Mouse (Mus musculus) MEL (cell line): ENCODE data around the gene St7. TPM values are rescaled to one million over a fixed set of nuclear protein-coding genes. Genes with fewer than 3 reads are reported as not detected.

Experiments used
- DNase-seq: peaks from one replicate; pipeline ENCODE4 v3.0.0; 2011; ENCODE audit warnings: low read depth, low spot score
- H3K27ac ChIP-seq: 2 replicates; pipeline ENCODE4 v1.5.1; 2012; ENCODE audit warnings: low read depth, mild to moderate bottlenecking, control low read depth, low read length, moderate library complexity; ENCODE audit not compliant: control insufficient read depth
- H3K27me3 ChIP-seq, 2 experiments: fragments of 150-350 bp in 1 of 2; sonication (generic) in 1 of 2; 2 replicates each; pipeline ENCODE4 v1.6.1; 2012; ENCODE audit warnings: low read length in 2 of 2, mild to moderate bottlenecking in 2 of 2, improper control_type of control experiment in 1 of 2, moderate library complexity in 1 of 2; ENCODE audit not compliant: insufficient read depth in 2 of 2, control insufficient read depth in 1 of 2
- H3K36me3 ChIP-seq, 2 experiments: 2 replicates each; pipeline ENCODE4 v1.6.1; 2012 to 2014; ENCODE audit warnings: low read length in 2 of 2, improper control_type of control experiment in 1 of 2, inconsistent platforms in 1 of 2, mild to moderate bottlenecking in 1 of 2; ENCODE audit not compliant: insufficient read depth in 2 of 2, control insufficient read depth in 1 of 2
- H3K4me1 ChIP-seq, 2 experiments: fragments of 150-350 bp in 1 of 2; sonication (generic) in 1 of 2; 2 replicates each; pipeline ENCODE4 v1.6.1; 2012; ENCODE audit warnings: low read length in 2 of 2, improper control_type of control experiment in 1 of 2, mild to moderate bottlenecking in 1 of 2; ENCODE audit not compliant: insufficient read depth in 2 of 2, control insufficient read depth in 1 of 2
- H3K4me3 ChIP-seq, 2 experiments: fragments of 150-350 bp in 1 of 2; sonication (generic) in 1 of 2; 2 replicates each; pipeline ENCODE4 v1.5.1; 2012; ENCODE audit warnings: low read depth in 2 of 2, low read length in 2 of 2, mild to moderate bottlenecking in 2 of 2, moderate library complexity in 2 of 2, control low read depth in 1 of 2, improper control_type of control experiment in 1 of 2; ENCODE audit not compliant: control insufficient read depth in 1 of 2, insufficient read depth in 1 of 2
- H3K79me2 ChIP-seq: 2 replicates; pipeline ENCODE4 v1.6.1; 2012; ENCODE audit warnings: mild to moderate bottlenecking, low read length, moderate library complexity; ENCODE audit not compliant: control insufficient read depth, poor library complexity, insufficient read depth
- H3K9ac ChIP-seq: 2 replicates; pipeline ENCODE4 v1.6.1; 2012; ENCODE audit warnings: low read depth, mild to moderate bottlenecking, control low read depth, low read length, moderate library complexity; ENCODE audit not compliant: control insufficient read depth, poor library complexity, severe bottlenecking
- H3K9me3 ChIP-seq: fragments of 150-350 bp; sonication (generic); replicated peaks from 2 replicates; pipeline ENCODE4 v1.6.1; 2012; ENCODE audit warnings: mild to moderate bottlenecking, low read length, improper control_type of control experiment, moderate library complexity; ENCODE audit not compliant: insufficient read depth
- BHLHE40 ChIP-seq: IDR thresholded peaks from 2 replicates; pipeline ENCODE4 v1.6.1; 2012; ENCODE audit warnings: low read depth, mild to moderate bottlenecking, inconsistent platforms, low read length, improper control_type of control experiment, borderline replicate concordance
- CHD1 ChIP-seq: IDR thresholded peaks from 2 replicates; pipeline ENCODE4 v1.6.1; 2012; ENCODE audit warnings: low read depth, mild to moderate bottlenecking, inconsistent platforms, low read length, improper control_type of control experiment
- CHD2 ChIP-seq: IDR thresholded peaks from 2 replicates; pipeline ENCODE4 v1.6.1; 2011; ENCODE audit warnings: low read length, improper control_type of control experiment
- E2F4 ChIP-seq: IDR thresholded peaks from 2 replicates; pipeline ENCODE4 v1.6.1; 2011; ENCODE audit warnings: low read depth, low read length, improper control_type of control experiment, borderline replicate concordance
- ELF1 ChIP-seq: IDR thresholded peaks from 2 replicates; pipeline ENCODE4 v1.6.1; 2014; ENCODE audit warnings: low read depth, mild to moderate bottlenecking, inconsistent platforms, low read length, improper control_type of control experiment, moderate library complexity
- EP300 ChIP-seq, 2 experiments: IDR thresholded peaks; 2 replicates each; pipeline ENCODE4 v1.6.1; 2011; ENCODE audit warnings: improper control_type of control experiment in 2 of 2, low read length in 2 of 2, low read depth in 1 of 2, mild to moderate bottlenecking in 1 of 2
- GABPA ChIP-seq: IDR thresholded peaks from 2 replicates; pipeline ENCODE4 v1.6.1; 2012; ENCODE audit warnings: low read depth, mild to moderate bottlenecking, inconsistent platforms, low read length, improper control_type of control experiment, moderate library complexity
- GATA1 ChIP-seq: IDR thresholded peaks from 2 replicates; pipeline ENCODE4 v1.6.1; 2011; ENCODE audit warnings: low read depth, low read length, improper control_type of control experiment
- KAT2A ChIP-seq: conservative IDR thresholded peaks from 2 replicates; pipeline ENCODE4 v1.6.1; 2012; ENCODE audit warnings: low read depth, low read length, improper control_type of control experiment, inconsistent platforms
- MAFK ChIP-seq: IDR thresholded peaks from 2 replicates; pipeline ENCODE4 v1.6.1; 2011; ENCODE audit warnings: low read depth, mild to moderate bottlenecking, low read length, improper control_type of control experiment, borderline replicate concordance
- MAX ChIP-seq: IDR thresholded peaks from 2 replicates; pipeline ENCODE4 v1.6.1; 2011; ENCODE audit warnings: low read length, improper control_type of control experiment
- MAZ ChIP-seq: IDR thresholded peaks from 2 replicates; pipeline ENCODE4 v1.6.1; 2012; ENCODE audit warnings: low read depth, mild to moderate bottlenecking, inconsistent platforms, low read length, improper control_type of control experiment
- MEF2A ChIP-seq: IDR thresholded peaks from 2 replicates; pipeline ENCODE4 v1.6.1; 2014; ENCODE audit warnings: low read depth, mild to moderate bottlenecking, inconsistent platforms, low read length, improper control_type of control experiment; ENCODE audit not compliant: poor library complexity, insufficient replicate concordance, severe bottlenecking; ENCODE audit errors: extremely low read depth
- MXI1 ChIP-seq: IDR thresholded peaks from 2 replicates; pipeline ENCODE4 v1.6.1; 2011; ENCODE audit warnings: mild to moderate bottlenecking, low read depth, low read length, improper control_type of control experiment
- MYB ChIP-seq: IDR thresholded peaks from 2 replicates; pipeline ENCODE4 v1.6.1; 2011; ENCODE audit warnings: mild to moderate bottlenecking, low read depth, low read length, improper control_type of control experiment
- MYC ChIP-seq: IDR thresholded peaks from 2 replicates; pipeline ENCODE4 v1.6.1; 2011; ENCODE audit warnings: low read depth, mild to moderate bottlenecking, low read length, improper control_type of control experiment, moderate library complexity
- NELFE ChIP-seq: IDR thresholded peaks from 2 replicates; pipeline ENCODE4 v1.6.1; 2011; ENCODE audit warnings: low read depth, low read length, improper control_type of control experiment
- NRF1 ChIP-seq: IDR thresholded peaks from 2 replicates; pipeline ENCODE4 v1.6.1; 2014; ENCODE audit warnings: low read depth, mild to moderate bottlenecking, inconsistent platforms, low read length, improper control_type of control experiment, moderate library complexity; ENCODE audit not compliant: poor library complexity, insufficient read depth, severe bottlenecking
- POLR2A ChIP-seq, 2 experiments: IDR thresholded peaks; 2 replicates each; pipeline ENCODE4 v1.6.1; 2011 to 2012; ENCODE audit warnings: low read length in 2 of 2, mild to moderate bottlenecking in 2 of 2, control low read depth in 1 of 2, improper control_type of control experiment in 1 of 2, low read depth in 1 of 2, moderate library complexity in 1 of 2; ENCODE audit not compliant: control insufficient read depth in 1 of 2, insufficient read depth in 1 of 2, poor library complexity in 1 of 2
- POLR2AphosphoS2 ChIP-seq: IDR thresholded peaks from 2 replicates; pipeline ENCODE4 v1.6.1; 2011; ENCODE audit warnings: low read length, improper control_type of control experiment
- POLR2AphosphoS5 ChIP-seq: IDR thresholded peaks from 2 replicates; pipeline ENCODE4 v1.6.1; 2012; ENCODE audit warnings: low read depth, borderline replicate concordance, mild to moderate bottlenecking, inconsistent platforms, low read length, moderate library complexity, mixed read lengths
- RAD21 ChIP-seq: IDR thresholded peaks from 2 replicates; pipeline ENCODE4 v1.6.1; 2011; ENCODE audit warnings: mild to moderate bottlenecking, low read depth, low read length, improper control_type of control experiment
- SMC3 ChIP-seq: IDR thresholded peaks from 2 replicates; pipeline ENCODE4 v1.6.1; 2011; ENCODE audit warnings: low read depth, low read length, improper control_type of control experiment
- TAL1 ChIP-seq: IDR thresholded peaks from 2 replicates; pipeline ENCODE4 v1.6.1; 2012; ENCODE audit warnings: mild to moderate bottlenecking, inconsistent platforms, low read length, moderate library complexity, mixed read lengths
- TBP ChIP-seq: IDR thresholded peaks from 2 replicates; pipeline ENCODE4 v1.8.0; 2011; ENCODE audit warnings: low read depth, low read length, improper control_type of control experiment
- TCF12 ChIP-seq: IDR thresholded peaks from 2 replicates; pipeline ENCODE4 v1.6.1; 2014; ENCODE audit warnings: low read depth, mild to moderate bottlenecking, inconsistent platforms, low read length, improper control_type of control experiment, moderate library complexity
- UBTF ChIP-seq: IDR thresholded peaks from 2 replicates; pipeline ENCODE4 v1.6.1; 2012; ENCODE audit warnings: low read depth, mild to moderate bottlenecking, inconsistent platforms, low read length, improper control_type of control experiment, moderate library complexity, borderline replicate concordance; ENCODE audit not compliant: insufficient read depth
- USF1 ChIP-seq: IDR thresholded peaks from 2 replicates; pipeline ENCODE4 v1.6.1; 2014; ENCODE audit warnings: low read depth, mild to moderate bottlenecking, inconsistent platforms, low read length, improper control_type of control experiment, moderate library complexity
- ZC3H11A ChIP-seq: IDR thresholded peaks from 2 replicates; pipeline ENCODE4 v1.6.1; 2012; ENCODE audit warnings: low read depth, mild to moderate bottlenecking, inconsistent platforms, low read length, improper control_type of control experiment
- ZKSCAN1 ChIP-seq: IDR thresholded peaks from 2 replicates; pipeline ENCODE4 v1.6.1; 2012; ENCODE audit warnings: low read depth, mild to moderate bottlenecking, inconsistent platforms, low read length, improper control_type of control experiment, moderate library complexity
- ZMIZ1 ChIP-seq: IDR thresholded peaks from 2 replicates; pipeline ENCODE4 v1.6.1; 2012; ENCODE audit warnings: low read depth, mild to moderate bottlenecking, inconsistent platforms, low read length, improper control_type of control experiment, moderate library complexity
- polyA plus RNA-seq, 2 experiments: library from polyadenylated mRNA; stranded (reverse) in 1 of 2; unstranded in 1 of 2; fragments of >175 nt in 1 of 2; fragments of >200 nt in 1 of 2; gene quantifications; 2 replicates each; pipeline versions ENCODE4 v1.2.1 to v1.2.4; 2012; ENCODE audit warnings: low replicate concordance in 2 of 2, low read depth in 1 of 2; ENCODE audit not compliant: insufficient read length in 2 of 2, insufficient read depth in 1 of 2, missing spikeins in 1 of 2
- total RNA-seq: library from RNA; depleted of rRNA; stranded (reverse); fragments of 300-350 nt; gene quantifications from 2 replicates; pipeline ENCODE4 v1.2.3, GENCODE M21; 2012

The St7 gene
- total and polyA plus RNA-seq, 3 experiments: 34.4 to 48.5 TPM; not detected in 1

DNA sequence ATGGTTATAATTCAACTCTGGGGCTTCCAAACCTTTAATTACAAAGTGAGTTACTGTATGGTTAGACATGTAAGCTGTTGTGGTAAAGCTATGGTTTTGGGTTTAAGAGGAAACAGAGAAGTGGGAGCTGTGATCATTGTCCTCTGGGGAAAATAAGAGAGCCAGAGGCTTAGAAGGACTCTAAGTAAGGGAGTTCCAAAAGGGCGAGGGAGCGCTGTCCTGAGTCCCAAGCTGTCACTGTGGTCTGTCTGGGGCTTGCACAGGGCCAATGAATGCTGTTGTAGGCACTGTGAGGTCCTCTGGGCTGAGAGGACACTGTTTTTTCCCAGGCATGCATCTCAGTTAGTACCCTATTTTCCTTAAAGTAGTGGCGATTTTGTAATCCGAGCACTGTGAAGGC lies 49.5 kb downstream of the St7 start:
- Histone ChIP-seq H3K36me3 (peaks cover 0 to 50% of the 10 kb centered on the region in 2 experiments; a peak in 2 of 4 replicates), H3K9ac (peak overlapping the region; percentile 20), H3K9me3 (no peaks in the 10 kb centered on the region), H3K27ac (peak overlapping the region; percentile 92), H3K27me3 (no peaks in the 10 kb centered on the region), H3K4me1 (peaks cover 26 to 34% of the 10 kb centered on the region in 2 experiments), H3K4me3 (peak overlapping the region in 1 of 2 experiments; percentile 9; a peak in 1 of 4 replicates), H3K79me2 (peaks cover 28% of the 10 kb centered on the region)
- no peak for TF ChIP-seq CHD2
- TF ChIP-seq NRF1: no peak
- TF ChIP-seq SMC3: no peak
- TF ChIP-seq RAD21: no peak
- no peak for TF ChIP-seq UBTF
- TF ChIP-seq TCF12: no peak
- TF ChIP-seq MXI1: no peak
- TF ChIP-seq NELFE: no peak
- no peak for TF ChIP-seq MAX
- TF ChIP-seq CHD1: no peak
- TF ChIP-seq POLR2AphosphoS5: no peak
- no peak for TF ChIP-seq USF1
- no peak for TF ChIP-seq E2F4
- TF ChIP-seq KAT2A: no peak
- DNase-seq: peak; percentile 46

DNA sequence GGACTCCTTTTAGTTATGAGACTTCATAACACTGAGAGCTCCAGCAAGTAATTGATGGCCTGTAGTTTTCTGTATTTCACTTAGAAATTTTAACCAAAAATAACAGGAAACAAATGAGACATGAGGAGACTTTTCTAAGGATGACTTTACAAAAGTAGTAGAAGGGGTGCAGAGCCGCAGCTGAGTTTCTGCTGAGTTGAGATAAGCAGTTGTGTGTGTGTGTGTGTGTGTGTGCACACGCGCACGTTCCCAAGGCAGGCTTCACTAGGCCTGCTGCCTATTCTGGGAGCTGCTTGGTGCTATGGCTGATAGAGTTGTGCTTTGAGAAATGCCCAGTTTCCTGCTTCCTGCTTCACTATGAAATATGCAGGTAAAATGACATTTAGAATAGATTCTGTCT lies 50.6 kb downstream of the St7 start:
- H3K4me3 ChIP-seq: peak overlapping the region; percentile 3 to 29; a peak in 3 of 4 replicates
- H3K27ac ChIP-seq: peak overlapping the region; percentile 92
- H3K4me1 ChIP-seq: peaks cover 31 to 32% of the 10 kb centered on the region in 2 experiments
- H3K36me3 ChIP-seq: peaks cover 0 to 52% of the 10 kb centered on the region in 2 experiments; a peak in 2 of 4 replicates
- no peaks in the 10 kb centered on the region for H3K27me3 ChIP-seq
- H3K9me3 ChIP-seq: no peaks in the 10 kb centered on the region
- H3K79me2 ChIP-seq: peaks cover 28% of the 10 kb centered on the region
- peak overlapping the region; percentile 48 for H3K9ac ChIP-seq
- peak; percentile 88 for DNase-seq
- TF ChIP-seq MXI1 (peak; percentile 54; the same call in 1 of the 2 replicates), BHLHE40 (peak; percentile 97), E2F4 (no peak), MYC (peak; percentile 88), NRF1 (peak; percentile 57; the same call in 1 of the 2 replicates), GATA1 (peak; percentile 94), POLR2A (IDR thresholded peaks at IDR 0.05; ENCODE audit: control insufficient read depth in 1 of 2, insufficient read depth in 1 of 2, low read depth in 1 of 2, low read length in 2 of 2, poor library complexity in 1 of 2) (no peak), POLR2AphosphoS2 (no peak), POLR2AphosphoS5 (no peak), ELF1 (peak; percentile 54; the same call in 1 of the 2 replicates), TBP (no peak), MEF2A (no peak), ZKSCAN1 (no peak), RAD21 (no peak), GABPA (peak; percentile 72; the same call in 1 of the 2 replicates), ZMIZ1 (no peak), TAL1 (peak; percentile 97), MAFK (peak; percentile 62), ZC3H11A (no peak), TCF12 (peak; percentile 97), EP300 (IDR thresholded peaks at IDR 0.05; ENCODE audit: low read depth in 1 of 2, low read length in 2 of 2) (peak; percentile 91 to 94), MAZ (no peak), SMC3 (no peak), KAT2A (no peak), NELFE (no peak), MYB (no peak)
